Mouse (Mus musculus) MEL (cell line): ENCODE measurements at regions not wholly inside any gene's neighbourhood (a gene's known extent, or its start where the extent isn't known, plus 50 kb on each side); places are given as distances from the start of the nearest gene placed in this dataset.

Experiments used
- DNase-seq: peaks from one replicate; pipeline ENCODE4 v3.0.0; 2011; ENCODE audit warnings: low read depth, low spot score
- H3K27ac ChIP-seq: 2 replicates; pipeline ENCODE4 v1.5.1; 2012; ENCODE audit warnings: low read depth, mild to moderate bottlenecking, control low read depth, low read length, moderate library complexity; ENCODE audit not compliant: control insufficient read depth
- H3K27me3 ChIP-seq, 2 experiments: fragments of 150-350 bp in 1 of 2; sonication (generic) in 1 of 2; 2 replicates each; pipeline ENCODE4 v1.6.1; 2012; ENCODE audit warnings: low read length in 2 of 2, mild to moderate bottlenecking in 2 of 2, improper control_type of control experiment in 1 of 2, moderate library complexity in 1 of 2; ENCODE audit not compliant: insufficient read depth in 2 of 2, control insufficient read depth in 1 of 2
- H3K36me3 ChIP-seq, 2 experiments: 2 replicates each; pipeline ENCODE4 v1.6.1; 2012 to 2014; ENCODE audit warnings: low read length in 2 of 2, improper control_type of control experiment in 1 of 2, inconsistent platforms in 1 of 2, mild to moderate bottlenecking in 1 of 2; ENCODE audit not compliant: insufficient read depth in 2 of 2, control insufficient read depth in 1 of 2
- H3K4me1 ChIP-seq, 2 experiments: fragments of 150-350 bp in 1 of 2; sonication (generic) in 1 of 2; 2 replicates each; pipeline ENCODE4 v1.6.1; 2012; ENCODE audit warnings: low read length in 2 of 2, improper control_type of control experiment in 1 of 2, mild to moderate bottlenecking in 1 of 2; ENCODE audit not compliant: insufficient read depth in 2 of 2, control insufficient read depth in 1 of 2
- H3K4me3 ChIP-seq, 2 experiments: fragments of 150-350 bp in 1 of 2; sonication (generic) in 1 of 2; 2 replicates each; pipeline ENCODE4 v1.5.1; 2012; ENCODE audit warnings: low read depth in 2 of 2, low read length in 2 of 2, mild to moderate bottlenecking in 2 of 2, moderate library complexity in 2 of 2, control low read depth in 1 of 2, improper control_type of control experiment in 1 of 2; ENCODE audit not compliant: control insufficient read depth in 1 of 2, insufficient read depth in 1 of 2
- H3K79me2 ChIP-seq: 2 replicates; pipeline ENCODE4 v1.6.1; 2012; ENCODE audit warnings: mild to moderate bottlenecking, low read length, moderate library complexity; ENCODE audit not compliant: control insufficient read depth, poor library complexity, insufficient read depth
- H3K9ac ChIP-seq: 2 replicates; pipeline ENCODE4 v1.6.1; 2012; ENCODE audit warnings: low read depth, mild to moderate bottlenecking, control low read depth, low read length, moderate library complexity; ENCODE audit not compliant: control insufficient read depth, poor library complexity, severe bottlenecking
- H3K9me3 ChIP-seq: fragments of 150-350 bp; sonication (generic); replicated peaks from 2 replicates; pipeline ENCODE4 v1.6.1; 2012; ENCODE audit warnings: mild to moderate bottlenecking, low read length, improper control_type of control experiment, moderate library complexity; ENCODE audit not compliant: insufficient read depth
- CHD1 ChIP-seq: IDR thresholded peaks from 2 replicates; pipeline ENCODE4 v1.6.1; 2012; ENCODE audit warnings: low read depth, mild to moderate bottlenecking, inconsistent platforms, low read length, improper control_type of control experiment
- CHD2 ChIP-seq: IDR thresholded peaks from 2 replicates; pipeline ENCODE4 v1.6.1; 2011; ENCODE audit warnings: low read length, improper control_type of control experiment
- CTCF ChIP-seq, 3 experiments: IDR thresholded peaks in 2 of 3; conservative IDR thresholded peaks in 1 of 3; 2 replicates each; pipeline ENCODE4 v1.5.1; 2011 to 2012; ENCODE audit warnings: low read length in 3 of 3, low read depth in 2 of 3, mild to moderate bottlenecking in 2 of 3, improper control_type of control experiment in 1 of 3, inconsistent platforms in 1 of 3, mixed read lengths in 1 of 3, moderate library complexity in 1 of 3; ENCODE audit not compliant: control insufficient read depth in 1 of 3, insufficient read depth in 1 of 3, poor library complexity in 1 of 3, severe bottlenecking in 1 of 3
- JUND ChIP-seq: IDR thresholded peaks from 2 replicates; pipeline ENCODE4 v1.6.1; 2011; ENCODE audit warnings: low read depth, mild to moderate bottlenecking, improper control_type of control experiment, low read length
- MAFK ChIP-seq: IDR thresholded peaks from 2 replicates; pipeline ENCODE4 v1.6.1; 2011; ENCODE audit warnings: low read depth, mild to moderate bottlenecking, low read length, improper control_type of control experiment, borderline replicate concordance
- MAX ChIP-seq: IDR thresholded peaks from 2 replicates; pipeline ENCODE4 v1.6.1; 2011; ENCODE audit warnings: low read length, improper control_type of control experiment
- MEF2A ChIP-seq: IDR thresholded peaks from 2 replicates; pipeline ENCODE4 v1.6.1; 2014; ENCODE audit warnings: low read depth, mild to moderate bottlenecking, inconsistent platforms, low read length, improper control_type of control experiment; ENCODE audit not compliant: poor library complexity, insufficient replicate concordance, severe bottlenecking; ENCODE audit errors: extremely low read depth
- MYB ChIP-seq: IDR thresholded peaks from 2 replicates; pipeline ENCODE4 v1.6.1; 2011; ENCODE audit warnings: mild to moderate bottlenecking, low read depth, low read length, improper control_type of control experiment
- NRF1 ChIP-seq: IDR thresholded peaks from 2 replicates; pipeline ENCODE4 v1.6.1; 2014; ENCODE audit warnings: low read depth, mild to moderate bottlenecking, inconsistent platforms, low read length, improper control_type of control experiment, moderate library complexity; ENCODE audit not compliant: poor library complexity, insufficient read depth, severe bottlenecking
- POLR2A ChIP-seq, 2 experiments: IDR thresholded peaks; 2 replicates each; pipeline ENCODE4 v1.6.1; 2011 to 2012; ENCODE audit warnings: low read length in 2 of 2, mild to moderate bottlenecking in 2 of 2, control low read depth in 1 of 2, improper control_type of control experiment in 1 of 2, low read depth in 1 of 2, moderate library complexity in 1 of 2; ENCODE audit not compliant: control insufficient read depth in 1 of 2, insufficient read depth in 1 of 2, poor library complexity in 1 of 2
- POLR2AphosphoS5 ChIP-seq: IDR thresholded peaks from 2 replicates; pipeline ENCODE4 v1.6.1; 2012; ENCODE audit warnings: low read depth, borderline replicate concordance, mild to moderate bottlenecking, inconsistent platforms, low read length, moderate library complexity, mixed read lengths
- RCOR1 ChIP-seq: IDR thresholded peaks from 2 replicates; pipeline ENCODE4 v1.6.1; 2012; ENCODE audit warnings: low read depth, mild to moderate bottlenecking, inconsistent platforms, low read length, improper control_type of control experiment
- TAL1 ChIP-seq: IDR thresholded peaks from 2 replicates; pipeline ENCODE4 v1.6.1; 2012; ENCODE audit warnings: mild to moderate bottlenecking, inconsistent platforms, low read length, moderate library complexity, mixed read lengths
- TBP ChIP-seq: IDR thresholded peaks from 2 replicates; pipeline ENCODE4 v1.8.0; 2011; ENCODE audit warnings: low read depth, low read length, improper control_type of control experiment
- ZC3H11A ChIP-seq: IDR thresholded peaks from 2 replicates; pipeline ENCODE4 v1.6.1; 2012; ENCODE audit warnings: low read depth, mild to moderate bottlenecking, inconsistent platforms, low read length, improper control_type of control experiment

GRCm38 (mm10) chr17:67480463-67480862 lies 126.2 kb upstream of the Ptprm start:
- DNase-seq, result no peak
- no peak for TF ChIP-seq CHD2
- TF ChIP-seq JUND, result no peak
- no peak for TF ChIP-seq MAFK
- TF ChIP-seq CHD1, result no peak
- TF ChIP-seq MEF2A, result no peak
- TF ChIP-seq MAX, result no peak
- H3K27me3 ChIP-seq, result no peaks in the 10 kb centered on the region; a peak in 1 of 4 replicates
- H3K4me3 ChIP-seq, result no peak overlapping the region
- no peaks in the 10 kb centered on the region for H3K9me3 ChIP-seq
- H3K9ac ChIP-seq, result no peak overlapping the region
- H3K79me2 ChIP-seq, result no peaks in the 10 kb centered on the region
- H3K4me1 ChIP-seq, result no peaks in the 10 kb centered on the region
- H3K36me3 ChIP-seq, result no peaks in the 10 kb centered on the region
- H3K27ac ChIP-seq, result no peak overlapping the region

DNA sequence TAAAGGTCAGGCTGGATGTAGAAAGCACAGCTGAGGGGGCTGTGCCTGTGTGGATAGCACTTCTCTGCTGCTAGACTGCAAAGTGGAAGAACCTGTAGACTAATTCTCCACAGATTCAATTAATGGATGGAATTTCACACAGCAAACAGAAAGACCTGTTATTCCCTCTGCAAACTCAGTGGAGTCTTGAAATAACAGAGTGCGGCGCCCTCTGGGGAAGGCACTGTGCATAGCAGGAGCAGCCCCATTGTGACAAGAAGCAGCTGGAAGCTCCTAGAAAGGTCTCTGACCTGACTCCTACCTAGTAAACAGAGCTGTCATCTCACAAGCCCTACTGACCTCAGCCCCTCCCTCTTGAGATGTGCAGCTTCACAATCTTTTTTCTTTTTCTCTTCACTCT lies 118.9 kb upstream of the Ptprm start:
- Histone ChIP-seq H3K79me2 (no peaks in the 10 kb centered on the region), H3K4me1 (no peaks in the 10 kb centered on the region), H3K36me3 (no peaks in the 10 kb centered on the region), H3K27ac (no peak overlapping the region), H3K9ac (no peak overlapping the region), H3K4me3 (no peak overlapping the region), H3K27me3 (no peaks in the 10 kb centered on the region), H3K9me3 (no peaks in the 10 kb centered on the region)
- TF ChIP-seq POLR2AphosphoS5 (no peak), CTCF (IDR thresholded peaks at IDR 0.05 in 2 of 3, conservative IDR thresholded peaks at IDR 0.05 in 1 of 3; ENCODE audit: control insufficient read depth in 1 of 3, insufficient read depth in 1 of 3, low read depth in 2 of 3, low read length in 3 of 3, poor library complexity in 1 of 3, severe bottlenecking in 1 of 3) (peak in 1 of 3 experiments; percentile 21; a peak in 2 of 6 replicates), MYB (no peak)
- peak; percentile 1 for DNase-seq

DNA sequence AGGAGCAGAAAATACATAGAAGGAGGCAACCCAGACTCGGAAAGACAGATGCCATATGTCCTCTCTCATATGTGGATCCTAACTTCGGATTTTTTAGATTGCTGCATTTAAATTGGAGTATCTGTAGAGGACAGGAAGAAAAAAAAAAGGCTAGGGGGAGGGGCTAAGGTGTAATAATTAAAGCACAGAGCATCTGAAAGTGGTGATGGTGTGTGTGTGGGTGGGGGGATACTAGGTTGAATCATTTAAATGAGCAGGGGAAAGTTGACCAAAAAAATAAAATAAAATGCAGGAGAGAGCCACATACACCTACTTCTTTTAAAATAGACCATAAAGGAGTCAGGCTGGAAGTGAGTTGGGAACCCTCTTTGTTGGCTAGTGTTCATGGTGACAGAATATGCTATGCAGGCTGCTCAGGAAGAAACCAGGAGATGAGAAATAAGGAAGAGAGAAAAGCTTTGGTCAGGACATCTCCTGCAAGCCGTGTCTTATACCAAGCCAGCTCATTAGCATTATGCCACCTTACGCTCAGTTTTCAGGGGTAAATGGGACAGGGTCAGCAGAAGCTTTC lies 104.7 kb upstream of the Ptprm start:
- no peak for TF ChIP-seq CTCF (IDR thresholded peaks at IDR 0.05 in 2 of 3, conservative IDR thresholded peaks at IDR 0.05 in 1 of 3; ENCODE audit: control insufficient read depth in 1 of 3, insufficient read depth in 1 of 3, low read depth in 2 of 3, low read length in 3 of 3, poor library complexity in 1 of 3, severe bottlenecking in 1 of 3)
- TF ChIP-seq MEF2A, result no peak
- TF ChIP-seq TBP, result no peak
- no peak for TF ChIP-seq RCOR1
- no peak for TF ChIP-seq TAL1
- no peak for TF ChIP-seq POLR2AphosphoS5
- no peak for TF ChIP-seq MAFK
- TF ChIP-seq JUND, result no peak
- TF ChIP-seq NRF1, result no peak
- no peak for TF ChIP-seq ZC3H11A
- no peak for TF ChIP-seq POLR2A (IDR thresholded peaks at IDR 0.05; ENCODE audit: control insufficient read depth in 1 of 2, insufficient read depth in 1 of 2, low read depth in 1 of 2, low read length in 2 of 2, poor library complexity in 1 of 2)
- TF ChIP-seq CHD1, result no peak
- TF ChIP-seq, all 39 proteins: peak for 0
- no peak overlapping the region for H3K27ac ChIP-seq
- no peaks in the 10 kb centered on the region for H3K36me3 ChIP-seq
- H3K4me1 ChIP-seq, result no peaks in the 10 kb centered on the region
- H3K4me3 ChIP-seq, result no peak overlapping the region
- no peak for DNase-seq
- H3K9me3 ChIP-seq, result no peaks in the 10 kb centered on the region
- H3K79me2 ChIP-seq, result no peaks in the 10 kb centered on the region
- H3K9ac ChIP-seq, result no peak overlapping the region
- no peaks in the 10 kb centered on the region for H3K27me3 ChIP-seq
